Mouse (Mus musculus) urinary bladder, postnatal 4 days (tissue): Measurements from ENCODE around the gene Zfp113.
"Not testable (repeated sequence)": the region's sequence is repeated elsewhere in the genome, so short reads cannot be mapped to it uniquely, and the experiment has no call there.

Source experiments
- DNase-seq, 2 experiments: peaks; one replicate each; pipeline ENCODE4 v3.0.0; 2021 to 2022; ENCODE audit warnings: low spot score in 2 of 2

The Zfp113 gene

DNA sequence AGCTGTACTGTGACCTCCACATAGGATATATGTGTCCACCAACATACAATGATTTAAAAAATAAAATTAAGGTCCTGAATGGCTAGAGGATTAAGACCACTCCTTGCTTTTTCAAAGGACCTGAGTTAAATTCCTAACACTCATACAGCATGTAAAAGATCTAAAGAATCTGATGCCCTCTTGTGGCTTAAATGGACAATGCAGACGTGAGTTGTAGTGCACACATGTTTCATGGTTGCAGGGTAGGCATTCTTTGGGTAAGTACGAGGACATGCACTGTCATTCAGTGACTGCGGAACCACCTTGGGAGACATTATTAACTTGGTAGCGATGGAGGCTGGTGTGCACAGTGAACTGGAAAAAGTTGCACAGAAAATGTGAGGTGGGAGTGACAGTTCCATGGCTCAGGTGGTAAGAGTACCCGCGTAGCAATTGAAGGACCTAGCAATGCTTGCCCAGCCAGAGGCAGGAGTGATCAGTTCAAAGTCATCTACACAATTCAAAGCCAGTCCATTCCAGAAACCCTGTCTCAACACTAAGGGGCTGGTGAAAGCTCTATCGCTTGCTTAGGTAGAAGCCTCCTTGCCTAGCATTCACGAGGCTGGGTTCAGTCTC lies 17.5 kb downstream of the Zfp113 start:
- no peak for DNase-seq

DNA sequence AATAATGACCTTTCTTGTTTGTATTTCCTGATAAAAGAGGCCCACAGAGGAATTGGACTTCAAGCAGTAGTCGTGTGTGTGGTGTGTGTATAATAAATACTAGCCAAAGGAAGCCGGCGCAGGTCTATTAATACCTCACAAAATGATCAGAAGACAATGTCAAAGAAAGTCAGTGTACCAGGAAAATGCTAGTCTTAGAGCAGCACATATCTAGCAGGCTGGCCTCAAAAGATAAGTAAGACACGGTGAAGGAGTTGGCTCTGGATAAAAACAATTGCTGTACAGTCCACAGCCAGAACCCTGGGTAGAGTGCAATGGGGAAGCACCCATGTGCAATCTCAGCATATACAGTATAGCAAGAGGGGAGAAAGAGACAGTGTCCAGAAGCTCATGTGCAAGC lies 18.3 kb downstream of the Zfp113 start:
- no peak for DNase-seq

DNA sequence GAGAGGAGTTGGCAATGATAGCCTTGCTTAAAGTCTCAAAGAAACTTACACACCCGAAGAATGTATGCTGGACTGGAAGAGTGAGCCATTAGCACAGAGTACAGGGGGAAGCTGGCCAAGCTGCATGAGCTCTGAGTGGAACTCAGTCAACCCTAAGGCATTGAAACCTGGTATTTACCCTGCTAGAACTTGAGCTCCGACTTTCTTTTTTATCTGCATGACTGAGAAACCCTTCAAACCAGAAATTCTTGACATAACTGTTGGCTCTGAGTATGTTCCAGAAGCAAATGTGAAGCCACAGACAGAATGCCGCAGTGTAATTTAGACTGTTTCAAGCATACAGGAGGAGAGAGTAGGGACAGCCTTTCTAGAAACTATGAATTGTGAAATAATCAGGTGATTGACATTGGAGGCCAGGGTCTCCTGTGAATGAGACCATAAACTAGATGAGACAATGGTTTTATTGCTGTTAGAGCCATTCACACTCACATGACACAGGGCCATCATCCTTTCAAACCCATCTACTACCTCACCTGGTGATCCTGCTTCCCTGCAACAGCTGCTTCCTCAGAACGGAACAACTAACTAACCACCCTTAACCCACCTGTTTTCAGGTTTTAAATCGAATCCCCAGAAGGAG lies 23.0 kb downstream of the Zfp113 start:
- DNase-seq, result no peak

DNA sequence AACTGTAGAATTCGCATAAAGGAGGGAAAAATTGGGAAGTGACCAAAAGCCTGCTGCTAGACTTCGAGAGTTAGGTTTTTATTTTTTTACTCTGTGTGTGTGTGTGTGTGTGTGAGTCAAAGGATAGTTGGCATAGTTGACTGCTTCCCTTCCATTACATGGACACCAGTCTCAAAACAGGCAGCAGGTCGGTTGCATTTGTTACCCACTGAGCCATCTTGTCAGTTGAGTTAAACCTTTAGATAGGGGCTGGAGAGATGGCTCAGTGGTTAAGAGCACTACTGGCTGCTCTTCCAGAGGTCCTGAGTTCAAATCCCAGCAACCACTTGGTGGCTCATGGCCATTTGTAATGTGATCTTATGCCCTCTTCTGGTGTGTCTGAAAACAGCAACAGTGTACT lies 37.5 kb downstream of the Zfp113 start:
- DNase-seq, result no peak

DNA sequence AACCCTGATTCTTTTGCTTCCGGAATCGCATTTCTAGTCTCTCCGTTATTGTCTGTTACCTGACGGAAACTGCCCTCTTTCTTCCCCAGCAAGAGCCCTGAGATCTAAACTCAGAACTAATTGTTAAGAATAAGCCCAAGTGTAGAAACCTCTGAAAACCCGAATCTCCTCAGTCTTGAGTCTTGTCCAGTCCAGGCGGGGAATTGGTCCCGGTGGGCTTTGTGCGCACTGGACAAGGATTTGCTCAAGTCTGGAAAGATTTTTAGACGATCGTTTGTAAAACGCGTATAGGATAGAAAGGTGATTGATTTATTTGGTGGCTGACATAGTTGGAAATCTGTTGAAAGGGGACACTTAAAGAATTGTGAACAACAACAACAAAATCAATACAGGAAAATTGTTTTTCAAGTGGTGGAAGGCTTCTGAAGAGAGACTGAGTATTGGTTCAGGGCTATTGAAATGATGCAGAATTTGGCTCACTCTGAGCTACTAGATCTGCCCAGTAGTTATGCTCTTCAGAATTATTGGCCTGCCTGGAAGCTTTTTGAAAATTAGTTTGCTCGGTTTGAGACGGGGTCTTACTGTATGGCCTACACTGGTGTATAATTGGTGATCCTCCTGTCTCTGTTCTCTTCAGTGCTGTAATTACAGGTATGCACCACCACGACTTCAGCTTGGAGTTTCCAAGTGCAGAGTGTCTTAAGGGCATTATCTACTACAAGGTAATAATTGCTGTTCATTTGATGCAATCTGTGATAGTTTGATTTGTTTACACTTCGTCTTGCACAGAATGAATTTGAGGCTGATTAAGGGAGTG lies 38.1 kb downstream of the Zfp113 start:
- DNase-seq, result no peak

DNA sequence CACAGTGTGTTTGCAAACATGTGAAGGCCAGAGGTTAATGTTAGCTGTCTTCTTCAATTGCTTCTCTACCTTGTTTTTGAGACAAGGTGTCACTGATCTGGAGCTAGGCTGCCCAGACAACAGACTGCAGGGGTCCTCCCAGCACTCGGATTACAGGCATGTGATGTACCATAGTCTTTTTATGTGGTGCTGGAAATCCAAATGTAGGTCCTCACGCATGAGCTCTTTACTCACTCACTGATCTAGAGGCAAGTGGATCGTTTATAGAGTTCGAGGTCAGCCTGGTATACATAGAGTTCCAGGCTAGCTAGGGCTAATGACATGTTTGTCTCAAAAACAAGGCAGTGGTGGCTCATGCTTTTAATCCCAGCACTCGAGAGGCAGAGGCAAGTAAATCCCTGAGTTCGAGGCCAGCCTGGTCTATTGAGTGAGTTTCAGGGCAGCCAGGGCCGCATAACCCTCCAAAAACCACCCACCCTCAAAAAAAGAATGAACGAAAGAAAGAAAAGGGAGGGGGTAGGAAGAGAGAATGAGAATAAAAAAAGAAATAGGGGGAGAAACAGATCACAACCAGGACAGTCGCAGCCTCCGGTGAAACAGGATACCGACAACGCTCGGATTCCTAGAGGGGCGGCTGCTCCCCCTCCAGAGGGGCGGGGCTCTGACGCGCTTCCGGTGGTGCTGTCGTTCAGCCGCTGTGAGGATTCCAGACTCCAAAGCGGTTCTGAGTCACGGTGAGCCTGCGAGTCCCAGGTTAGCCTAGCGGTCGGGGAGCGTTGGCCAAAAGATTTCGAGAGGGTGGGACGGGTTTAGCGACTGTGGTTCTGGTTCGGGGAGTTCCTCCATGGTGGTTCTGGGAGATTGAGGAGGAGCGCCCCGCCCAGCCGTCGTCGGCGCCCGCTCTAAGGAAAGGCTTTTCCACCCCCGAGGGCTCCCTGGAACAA lies 39.0 kb downstream of the Zfp113 start, which contains the start of gene Zscan21:
Gene Zscan21, plus strand, starts transcription at position 649 of the 944 bp plus-strand sequence.
- DNase-seq, result peak; percentile 82 to 89

DNA sequence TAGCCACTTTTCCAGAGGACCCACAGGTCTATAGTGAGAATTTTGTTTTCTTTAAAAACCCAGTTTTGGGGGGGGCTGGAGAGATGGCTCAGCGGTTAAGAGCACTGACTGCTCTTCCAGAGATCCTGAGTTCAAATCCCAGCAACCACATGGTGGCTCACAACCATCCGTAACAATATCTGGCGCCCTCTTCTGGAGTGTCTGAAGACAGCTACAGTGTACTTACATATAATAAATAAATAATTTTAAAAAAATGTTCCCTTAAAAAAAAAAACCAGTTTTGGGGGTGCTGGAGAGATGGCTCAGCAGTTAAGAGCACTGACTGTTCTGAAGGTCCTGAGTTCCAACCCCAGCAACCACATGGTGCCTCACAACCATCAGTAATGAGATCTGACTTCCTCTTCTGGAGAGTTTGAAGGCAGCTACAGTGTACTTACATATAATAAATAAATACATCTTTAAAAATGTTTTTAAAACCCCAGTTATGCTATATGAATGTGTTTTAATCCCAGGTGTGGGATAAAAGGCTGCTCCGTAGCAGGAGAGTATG lies 45.6 kb downstream of the Zfp113 start:
- DNase-seq, result not testable (repeated sequence)

DNA sequence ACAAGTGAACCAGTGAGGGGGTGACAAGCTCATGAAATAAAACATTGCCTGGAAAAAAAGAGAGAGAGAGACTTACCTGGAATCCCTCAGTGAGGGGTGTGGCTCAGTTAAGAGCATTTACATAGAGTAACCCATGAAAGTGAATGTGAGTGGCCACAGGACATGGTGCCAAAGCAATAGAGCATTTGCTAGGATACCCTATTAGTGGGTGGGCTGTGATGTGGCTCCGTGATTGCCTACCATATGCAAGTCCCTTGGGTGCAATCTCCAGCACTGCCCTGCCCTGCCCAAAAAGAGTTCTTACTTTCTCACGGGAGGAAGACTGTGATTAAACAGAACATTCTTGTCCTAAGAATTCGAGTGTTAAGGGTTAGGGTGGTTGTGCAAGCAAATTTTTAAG lies 48.4 kb downstream of the Zfp113 start:
- no peak for DNase-seq

DNA sequence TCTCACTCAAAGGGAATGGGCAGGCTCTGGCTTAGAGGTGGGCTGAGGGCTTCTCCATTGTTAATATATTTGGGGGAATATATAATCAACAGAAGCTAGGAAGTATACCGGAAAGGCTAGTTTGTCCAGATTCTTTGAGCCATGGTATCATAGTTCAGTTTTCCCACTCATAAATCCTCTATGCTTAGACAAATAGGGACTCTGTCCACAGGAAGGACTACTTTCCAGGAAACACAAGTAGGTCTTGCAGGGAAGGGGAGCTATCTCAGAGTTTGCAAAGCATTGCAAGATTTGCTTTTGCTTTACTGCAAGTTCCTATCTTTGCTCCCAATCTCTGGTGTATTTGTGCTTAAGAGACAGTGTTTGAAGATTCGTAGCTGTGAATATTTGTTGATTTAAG lies 50.6 kb downstream of the Zfp113 start:
- DNase-seq, result no peak

DNA sequence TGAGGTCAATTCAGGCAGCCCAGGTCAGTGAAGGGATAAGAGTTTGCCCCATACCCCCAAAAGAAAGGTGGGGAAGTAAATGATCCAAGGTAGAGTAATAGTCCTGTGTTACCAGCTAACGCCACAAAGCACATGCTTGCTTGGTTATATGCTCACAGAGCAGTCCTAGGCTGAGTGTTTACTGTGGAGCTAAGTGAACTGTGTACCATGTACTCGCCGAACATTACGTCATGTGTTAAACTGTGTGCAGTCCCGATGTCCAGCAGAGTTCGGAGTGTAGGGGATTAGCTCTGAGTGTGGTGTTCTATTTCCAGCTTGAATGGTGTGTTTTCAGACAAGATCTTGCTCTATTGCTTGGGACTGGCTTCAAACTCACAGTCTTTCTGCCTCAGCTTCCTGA lies 61.1 kb downstream of the Zfp113 start:
- no peak for DNase-seq

DNA sequence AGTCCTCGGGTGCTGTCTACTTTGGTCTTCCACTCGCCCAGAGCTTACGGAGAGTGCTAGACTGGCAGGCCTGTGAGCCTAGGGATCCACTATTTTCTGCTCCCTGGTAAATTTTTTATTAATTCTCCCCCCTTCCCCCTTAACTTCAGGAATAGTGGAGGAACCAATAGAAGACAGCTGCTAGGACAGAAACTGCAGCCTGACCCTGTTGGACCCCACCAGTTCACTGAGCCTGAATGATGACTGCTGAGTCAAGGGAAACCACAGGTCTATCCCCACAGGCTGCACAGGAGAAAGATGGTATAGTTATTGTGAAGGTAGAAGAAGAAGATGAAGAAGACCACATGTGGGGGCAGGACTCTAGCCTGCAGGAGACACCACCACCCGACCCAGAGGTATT lies 62.8 kb downstream of the Zfp113 start:
- no peak for DNase-seq

DNA sequence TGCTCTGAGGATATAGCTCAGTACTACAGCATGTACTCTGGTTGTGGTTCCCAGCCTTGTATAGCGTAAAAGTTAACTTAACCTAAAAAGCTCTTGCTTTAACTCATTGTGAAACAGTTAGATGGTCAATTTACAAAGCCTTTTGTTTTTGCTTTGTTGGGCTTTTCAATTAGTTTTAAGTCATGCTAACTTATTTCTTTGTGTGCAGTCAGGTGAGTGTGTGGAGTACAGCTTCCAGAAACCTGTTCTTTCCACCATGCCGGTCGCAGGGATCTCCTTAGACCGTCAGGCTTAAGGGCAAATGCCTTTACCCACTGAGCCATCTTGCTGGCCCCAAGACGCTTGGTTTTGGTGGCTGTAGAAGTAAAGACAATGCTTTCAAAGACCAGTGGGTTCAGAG lies 64.8 kb downstream of the Zfp113 start:
- no peak for DNase-seq

DNA sequence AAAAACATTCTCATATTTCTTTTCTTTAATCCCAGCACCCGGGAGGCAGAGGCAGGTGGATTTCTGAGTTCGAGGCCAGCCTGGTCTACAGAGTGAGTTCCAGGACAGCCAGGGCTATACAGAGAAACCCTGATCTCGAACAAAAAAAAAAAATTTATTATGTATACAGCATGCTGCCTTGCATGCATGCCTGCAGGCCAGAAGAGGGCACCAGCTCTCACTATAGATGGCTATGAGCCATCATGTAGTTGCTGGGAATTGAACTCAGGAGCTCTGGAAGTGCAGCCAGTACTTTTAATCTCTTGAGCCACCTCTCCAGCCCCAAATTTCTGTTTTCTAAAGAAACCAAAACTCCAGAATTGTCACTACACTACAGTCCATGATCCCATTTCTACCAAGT lies 65.3 kb downstream of the Zfp113 start:
- no peak for DNase-seq
